Mouse (Mus musculus) cerebellum, postnatal 4 days (tissue): Measurements from ENCODE around the gene Taf1b.
"Not testable (repeated sequence)": the region's sequence is repeated elsewhere in the genome, so short reads cannot be mapped to it uniquely, and the experiment has no call there.

ENCODE experiments used
- DNase-seq, 2 experiments: peaks; one replicate each; pipeline ENCODE4 v3.0.0; 2022; ENCODE audit warnings: low spot score in 2 of 2, mixed read lengths in 1 of 2

Gene Taf1b

GRCm38 (mm10) chr12:24498150-24498840 lies at the start of gene Taf1b:
Gene Taf1b, plus strand, starts transcription at chr12:24498359.
- peak; percentile 78 to 84 for DNase-seq

GRCm38 (mm10) chr12:24460406-24460805 lies 37.8 kb upstream of the Taf1b start:
- DNase-seq: no peak

- DNase-seq: not testable (repeated sequence)
Measured at GRCm38 (mm10) chr12:24462121-24462520, 36.0 kb upstream of the Taf1b start.

- not testable (repeated sequence) for DNase-seq
Measured at GRCm38 (mm10) chr12:24463490-24463889, 34.7 kb upstream of the Taf1b start.

GRCm38 (mm10) chr12:24468966-24469365 lies 29.2 kb upstream of the Taf1b start:
- no peak for DNase-seq

GRCm38 (mm10) chr12:24470943-24471342 lies 27.2 kb upstream of the Taf1b start:
- peak; percentile 27 to 56 for DNase-seq

- DNase-seq: no peak
Measured at GRCm38 (mm10) chr12:24473221-24473620, 24.9 kb upstream of the Taf1b start.

GRCm38 (mm10) chr12:24484930-24485329 lies 13.2 kb upstream of the Taf1b start:
- DNase-seq: no peak

GRCm38 (mm10) chr12:24486882-24487281 lies 11.3 kb upstream of the Taf1b start:
- no peak for DNase-seq

GRCm38 (mm10) chr12:24492507-24492906 lies 5.7 kb upstream of the Taf1b start:
- not testable (repeated sequence) for DNase-seq

GRCm38 (mm10) chr12:24493011-24493410 lies 5.1 kb upstream of the Taf1b start:
- no peak for DNase-seq

- peak in 1 of 2 experiments; percentile 2 for DNase-seq
Measured at GRCm38 (mm10) chr12:24493412-24493811, 4.7 kb upstream of the Taf1b start.

- not testable (repeated sequence) for DNase-seq
Measured at GRCm38 (mm10) chr12:24494791-24495190, 3.4 kb upstream of the Taf1b start.

- not testable (repeated sequence) for DNase-seq
Measured at GRCm38 (mm10) chr12:24498841-24499485, 804 bp downstream of the Taf1b start.

GRCm38 (mm10) chr12:24517118-24517517 lies 19.0 kb downstream of the Taf1b start:
- no peak for DNase-seq

- DNase-seq: no peak
Measured at GRCm38 (mm10) chr12:24521076-24521475, 22.9 kb downstream of the Taf1b start.

GRCm38 (mm10) chr12:24525065-24525464 lies 26.9 kb downstream of the Taf1b start:
- DNase-seq: not testable (repeated sequence)

- DNase-seq: no peak
Measured at GRCm38 (mm10) chr12:24536390-24536789, 38.2 kb downstream of the Taf1b start.

GRCm38 (mm10) chr12:24537201-24537600 lies 39.0 kb downstream of the Taf1b start:
- DNase-seq: no peak

- peak in 1 of 2 experiments; percentile 13 for DNase-seq
Measured at GRCm38 (mm10) chr12:24537965-24538364, 39.8 kb downstream of the Taf1b start.

- DNase-seq: no peak
Measured at GRCm38 (mm10) chr12:24541426-24542154, 43.4 kb downstream of the Taf1b start.

- no peak for DNase-seq
Measured at GRCm38 (mm10) chr12:24547686-24548085, 49.5 kb downstream of the Taf1b start.
